In genomic region chr13:81439390-81440025, GRCm38 (mm10) we compare ENCODE assay signal across 9 mouse cellular contexts.
DNase-seq lines count a peak whose midpoint lies in the region; ATAC-seq and TF ChIP-seq lines count a peak whose summit lies in the region.
"Had no signal": no experiment of that assay in that cellular context is flagged by ENCODE, and none has a peak within 500 bp of the region (broad histone marks: within the 10 kb centered on the region; RNA-seq: fewer than 3 reads in every experiment).

No protein-coding gene starts in this region.

- H3K27ac ChIP-seq in kidney, embryonic 15.5 days: no peak overlapping the region
- no peak overlapping the region for H3K27ac ChIP-seq in intestine, postnatal 0 days (ENCODE audit: low read depth, low read length)
- H3K27ac ChIP-seq in limb, embryonic 10.5 days: no peak overlapping the region
- H3K27ac ChIP-seq: embryonic facial prominence, embryonic 15.5 days had no signal

- peak; percentile 76 for DNase-seq in kidney, adult 18-20 months
- peak; percentile 73 for DNase-seq in cerebellum, adult 8-10 months
- DNase-seq in frontal cortex, adult 2 months (ENCODE audit: extremely low spot score in 1 of 2, low spot score in 1 of 2): peak; percentile 50 to 96
- DNase-seq in limb, embryonic 10.5 days (ENCODE audit: low spot score): peak; percentile 83
- peak; percentile 62 for DNase-seq in splenic B cell, adult 2 months (ENCODE audit: low read depth, low spot score)

- no peaks in the 10 kb centered on the region for H3K9me3 ChIP-seq in kidney, embryonic 15.5 days (replicated peaks)
- no peaks in the 10 kb centered on the region for H3K9me3 ChIP-seq in intestine, postnatal 0 days (ENCODE audit: control insufficient read depth)
- no peaks in the 10 kb centered on the region for H3K9me3 ChIP-seq in limb, embryonic 10.5 days (replicated peaks)
- H3K9me3 ChIP-seq: embryonic facial prominence, embryonic 15.5 days had no signal

- 46% methylated on average over 12 of the region's 12 CpGs for WGBS in kidney, embryonic 15.5 days
- WGBS in intestine, postnatal 0 days: 41% methylated on average over 12 of the region's 12 CpGs
- 46% methylated on average over 12 of the region's 12 CpGs for WGBS in limb, embryonic 10.5 days

- H3K4me1 ChIP-seq in kidney, embryonic 15.5 days: no peaks in the 10 kb centered on the region
- no peaks in the 10 kb centered on the region for H3K4me1 ChIP-seq in intestine, postnatal 0 days (replicated peaks; ENCODE audit: control insufficient read depth, insufficient read depth, low read length)
- no peaks in the 10 kb centered on the region for H3K4me1 ChIP-seq in limb, embryonic 10.5 days
- H3K4me1 ChIP-seq: embryonic facial prominence, embryonic 15.5 days had no signal

- no peak overlapping the region for H3K4me2 ChIP-seq in kidney, embryonic 15.5 days
- no peak overlapping the region for H3K4me2 ChIP-seq in intestine, postnatal 0 days (replicated peaks; ENCODE audit: low read depth)
- H3K4me2 ChIP-seq: embryonic facial prominence, embryonic 15.5 days had no signal

- peak; percentile 95 for TF ChIP-seq CTCF in intestine, postnatal 0 days (IDR thresholded peaks at IDR 0.05; ENCODE audit: low read depth)

- ATAC-seq in kidney, embryonic 15.5 days (replicated peaks; ENCODE audit: low FRiP score): no peak
- no peak for ATAC-seq in intestine, postnatal 0 days
- ATAC-seq in monocyte, adult 5-6 weeks (replicated peaks; ENCODE audit: insufficient number of reproducible peaks, low FRiP score, low TSS enrichment, poor library complexity, severe bottlenecking): 0 out of 2 replicates have a peak, but pooled peaks have one; percentile 37

- H3K27me3 ChIP-seq in kidney, embryonic 15.5 days: no peaks in the 10 kb centered on the region
- H3K27me3 ChIP-seq in intestine, postnatal 0 days (replicated peaks; ENCODE audit: control insufficient read depth, insufficient read depth, low read length): no peaks in the 10 kb centered on the region
- H3K27me3 ChIP-seq in limb, embryonic 10.5 days (ENCODE audit: low read depth, poor library complexity, severe bottlenecking): no peaks in the 10 kb centered on the region
- no peaks in the 10 kb centered on the region for H3K27me3 ChIP-seq in splenic B cell, adult 2 months (ENCODE audit: control insufficient read depth, insufficient read depth, low read length, poor library complexity, severe bottlenecking)

- H3K36me3 ChIP-seq in kidney, embryonic 15.5 days: no peaks in the 10 kb centered on the region
- H3K36me3 ChIP-seq in intestine, postnatal 0 days (ENCODE audit: control insufficient read depth, insufficient read depth): no peaks in the 10 kb centered on the region
- no peaks in the 10 kb centered on the region for H3K36me3 ChIP-seq in limb, embryonic 10.5 days
- H3K36me3 ChIP-seq in splenic B cell, adult 2 months (ENCODE audit: control insufficient read depth, insufficient read depth, low read length, poor library complexity, severe bottlenecking): no peaks in the 10 kb centered on the region
- H3K36me3 ChIP-seq: embryonic facial prominence, embryonic 15.5 days had no signal

- no peak overlapping the region for H3K4me3 ChIP-seq in kidney, embryonic 15.5 days (replicated peaks)
- H3K4me3 ChIP-seq in intestine, postnatal 0 days (ENCODE audit: low read depth, low read length): no peak overlapping the region
- H3K4me3 ChIP-seq in limb, embryonic 10.5 days: no peak overlapping the region
- H3K4me3 ChIP-seq: embryonic facial prominence, embryonic 15.5 days had no signal

- no peak overlapping the region for H3K9ac ChIP-seq in kidney, embryonic 15.5 days
- no peak overlapping the region for H3K9ac ChIP-seq in intestine, postnatal 0 days (ENCODE audit: low read depth, low read length)
- H3K9ac ChIP-seq: embryonic facial prominence, embryonic 15.5 days had no signal
